Mouse (Mus musculus): ENCODE data around the gene Gm2381. TPM values are rescaled to one million over a fixed set of nuclear protein-coding genes. Genes with fewer than 3 reads are reported as not detected.
"Not testable (repeated sequence)": the region's sequence is repeated elsewhere in the genome, so short reads cannot be mapped to it uniquely, and the experiment has no call there.

The Gm2381 gene
- polyA plus RNA-seq (2016; fragmentation: Nextera tagmentation; extraction: Ambion mirVana) = not detected in 2 replicates

DNA sequence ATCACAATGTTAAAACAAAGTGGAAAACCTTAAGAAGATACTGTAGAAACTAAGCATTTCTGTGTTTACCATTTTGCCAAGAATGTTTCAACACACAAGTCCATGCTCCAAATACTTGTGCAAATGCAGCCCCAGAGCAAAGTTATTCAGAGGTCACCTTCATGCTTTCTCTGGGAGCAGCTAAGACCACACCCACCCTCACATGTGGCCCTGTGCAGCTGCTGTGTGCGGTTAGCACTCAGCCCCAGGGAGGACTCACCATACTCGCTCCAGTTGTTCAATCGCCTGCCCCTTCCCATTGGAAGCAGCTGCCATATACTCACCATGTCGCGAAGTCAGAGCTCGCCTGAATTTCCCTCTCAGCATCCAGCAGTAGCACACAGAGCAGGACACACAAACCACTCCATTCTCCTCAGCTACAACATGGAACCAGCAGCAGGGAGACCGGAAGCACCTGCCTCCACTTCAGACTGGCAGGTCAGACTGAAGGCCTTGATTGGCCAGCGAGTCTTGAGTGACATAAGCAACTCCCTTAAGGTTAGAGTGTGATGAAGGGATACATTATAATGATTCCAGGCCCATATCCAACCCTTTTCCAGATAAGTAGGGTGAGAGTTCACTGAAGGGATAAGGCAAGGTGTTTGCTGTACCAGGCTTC lies at the start of gene Gm2381:
Gene Gm2381, minus strand, starts transcription at position 434 of the 658 bp plus-strand sequence.
- 80% methylated on average over 8 of the region's 8 CpGs for WGBS
- not testable (repeated sequence) for H3K4me3 ChIP-seq; H3K36me3 ChIP-seq (replicated peaks); DNase-seq (ENCODE audit: extremely low spot score, low spot score); H3K4me1 ChIP-seq; H3K27ac ChIP-seq; H3K27me3 ChIP-seq (ENCODE audit: poor library complexity, severe bottlenecking)
- peaks cover 20% of the 10 kb centered on the region for H3K9me3 ChIP-seq

DNA sequence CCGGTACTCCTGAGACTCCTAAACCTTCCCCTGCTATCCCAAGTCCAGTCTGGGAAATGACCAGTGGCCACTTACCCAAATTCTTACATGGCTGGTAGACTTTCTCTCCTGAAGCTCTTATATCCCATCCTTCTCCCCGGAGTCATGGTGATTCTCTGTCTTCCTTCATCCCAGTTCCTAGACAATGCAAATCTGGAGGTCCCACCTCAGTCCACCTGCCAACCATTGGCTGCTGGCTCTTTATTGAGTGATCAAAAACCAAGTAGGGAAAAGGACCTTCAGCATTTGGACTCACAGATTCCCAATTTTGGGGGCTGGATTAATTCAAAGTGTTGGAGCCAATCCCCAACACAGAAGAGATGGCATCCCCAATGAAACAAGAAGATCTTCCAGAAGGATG lies 31.0 kb upstream of the Gm2381 start:
- not testable (repeated sequence) for H3K4me1 ChIP-seq; DNase-seq (ENCODE audit: extremely low spot score, low spot score); H3K4me3 ChIP-seq; H3K27me3 ChIP-seq (ENCODE audit: poor library complexity, severe bottlenecking); H3K27ac ChIP-seq; H3K36me3 ChIP-seq (replicated peaks)
- H3K9me3 ChIP-seq = peaks cover 64% of the 10 kb centered on the region
- WGBS = 90% methylated on average over 2 of the region's 2 CpGs

DNA sequence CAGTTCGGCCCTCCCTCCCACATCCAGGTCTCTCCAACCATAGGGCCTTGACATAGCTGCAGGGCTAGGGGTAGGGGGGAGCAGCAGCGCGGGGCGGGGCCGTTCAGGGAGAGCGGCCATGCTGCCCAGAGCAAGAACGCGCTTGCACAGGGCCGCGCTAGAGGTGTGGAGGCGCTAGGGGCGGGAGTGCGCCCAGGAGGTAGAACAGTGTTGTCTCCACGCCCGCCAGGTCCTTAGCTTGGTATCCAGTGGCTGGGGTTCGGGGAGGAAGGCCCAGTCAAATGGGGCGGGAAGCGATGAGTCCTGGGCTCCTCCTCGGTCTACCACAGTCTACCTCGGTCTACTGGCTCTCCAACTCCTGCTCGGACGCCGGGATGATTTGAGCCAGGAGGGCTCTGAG lies 11.1 kb upstream of the Gm2381 start:
- Histone ChIP-seq H3K4me3 (no peak overlapping the region), H3K27me3 (ENCODE audit: poor library complexity, severe bottlenecking) (no peaks in the 10 kb centered on the region), H3K4me1 (no peaks in the 10 kb centered on the region), H3K27ac (no peak overlapping the region), H3K9me3 (peaks cover 40% of the 10 kb centered on the region), H3K36me3 (replicated peaks) (no peaks in the 10 kb centered on the region)
- no peak for DNase-seq (ENCODE audit: extremely low spot score, low spot score)
- WGBS = 50% methylated on average over 23 of the region's 23 CpGs

DNA sequence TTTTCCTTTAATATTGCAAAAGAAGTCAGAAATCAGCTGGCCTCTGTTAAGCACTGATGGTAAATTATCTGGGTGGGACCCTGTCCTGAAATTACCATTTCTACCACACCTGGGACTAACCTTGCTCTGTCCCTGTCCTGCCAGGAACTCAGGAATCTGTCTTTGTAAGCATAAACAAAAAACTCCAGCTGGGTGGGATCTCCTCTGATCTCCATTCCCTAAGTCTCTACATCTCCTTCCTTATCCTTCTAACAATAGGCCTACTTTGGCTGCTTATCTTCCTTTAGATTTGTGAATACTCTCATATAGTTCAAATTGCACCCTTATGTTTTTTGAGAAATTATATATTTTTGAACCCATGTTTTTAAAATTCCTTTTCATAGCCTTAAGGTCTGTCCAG lies 28.7 kb downstream of the Gm2381 start:
- H3K36me3 ChIP-seq (replicated peaks); H3K27ac ChIP-seq; DNase-seq (ENCODE audit: extremely low spot score, low spot score); H3K4me3 ChIP-seq; H3K27me3 ChIP-seq (ENCODE audit: poor library complexity, severe bottlenecking); H3K4me1 ChIP-seq: not testable (repeated sequence)
- H3K9me3 ChIP-seq = peaks cover 19% of the 10 kb centered on the region

DNA sequence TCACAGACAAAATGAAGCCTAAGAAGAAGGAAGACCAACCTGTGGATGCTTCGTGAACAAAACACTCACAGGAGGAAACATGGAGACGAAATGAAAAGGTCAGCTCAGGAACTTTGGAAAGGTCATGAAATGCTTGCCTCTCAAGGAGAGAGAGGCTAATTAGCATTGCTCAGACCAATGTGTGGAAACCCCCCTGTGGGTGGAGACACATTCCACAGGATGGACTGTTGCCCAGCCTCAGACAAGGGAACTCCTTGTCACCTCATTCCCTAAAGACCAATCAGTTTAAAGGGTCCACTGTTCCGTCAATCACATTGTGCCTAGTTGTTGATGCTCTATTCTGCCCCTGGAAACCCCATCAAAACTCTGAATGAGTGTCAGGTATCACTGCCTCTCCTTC lies 34.8 kb downstream of the Gm2381 start:
- H3K4me1 ChIP-seq = no peaks in the 10 kb centered on the region
- no peak overlapping the region for H3K27ac ChIP-seq
- no peaks in the 10 kb centered on the region for H3K27me3 ChIP-seq (ENCODE audit: poor library complexity, severe bottlenecking)
- no peak for DNase-seq (ENCODE audit: extremely low spot score, low spot score)
- no peaks in the 10 kb centered on the region for H3K36me3 ChIP-seq (replicated peaks)
- peaks cover 36% of the 10 kb centered on the region for H3K9me3 ChIP-seq
- 89% methylated on average over 3 of the region's 3 CpGs for WGBS
- no peak overlapping the region for H3K4me3 ChIP-seq

DNA sequence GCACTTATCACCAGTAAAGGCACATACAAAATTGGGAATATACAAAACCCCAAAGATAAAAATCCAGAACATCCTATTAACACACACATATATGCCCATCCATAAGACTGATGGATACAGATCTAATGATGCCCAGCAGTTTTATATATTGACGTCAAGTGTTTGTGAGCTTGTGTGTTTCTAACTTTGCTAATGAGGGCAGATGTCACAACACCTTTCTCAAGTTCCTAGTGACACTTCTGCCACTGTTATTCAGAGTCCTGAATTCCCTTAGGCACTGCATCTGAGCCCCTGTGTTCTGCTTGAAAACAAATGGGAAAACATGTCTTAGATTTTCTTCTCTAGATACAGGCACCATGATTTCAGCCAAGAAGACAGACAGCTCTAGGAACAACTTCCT lies 73.6 kb downstream of the Gm2381 start, which contains the start of gene Vmn2r62:
Gene Vmn2r62, minus strand, starts transcription at position 101 of the 400 bp plus-strand sequence.
- H3K36me3 ChIP-seq (replicated peaks); H3K4me3 ChIP-seq: not testable (repeated sequence)
- no CpG with 5 or more reads among the region's 1 CpGs for WGBS

More for the DNA sequence above, 73.6 kb downstream of the Gm2381 start, which contains the start of gene Vmn2r62:
- DNase-seq (ENCODE audit: extremely low spot score, low spot score); H3K9me3 ChIP-seq; H3K27ac ChIP-seq; H3K4me1 ChIP-seq; H3K27me3 ChIP-seq (ENCODE audit: poor library complexity, severe bottlenecking): not testable (repeated sequence)

Other genes with a start within 250 kb of the Gm2381 start
- gene Zfp976, start 224.6 kb downstream of the Gm2381 start, polyA plus RNA-seq (2016; fragmentation: Nextera tagmentation; extraction: Ambion mirVana) = 3.9 and 4.0 TPM in 2 replicates
- gene Zfp975, start 174.5 kb downstream of the Gm2381 start, polyA plus RNA-seq (2016; fragmentation: Nextera tagmentation; extraction: Ambion mirVana) = 7.8 and 8.3 TPM in 2 replicates
- gene Gm17067, start 140.2 kb downstream of the Gm2381 start, polyA plus RNA-seq (2016; fragmentation: Nextera tagmentation; extraction: Ambion mirVana) = not detected in 2 replicates
- gene Vmn2r62, start 73.7 kb downstream of the Gm2381 start, polyA plus RNA-seq (2016; fragmentation: Nextera tagmentation; extraction: Ambion mirVana) = not detected in 2 replicates
- gene Vmn2r63, start 66.6 kb upstream of the Gm2381 start, polyA plus RNA-seq (2016; fragmentation: Nextera tagmentation; extraction: Ambion mirVana) = not detected in 2 replicates
- gene Gm9268, start 151.5 kb upstream of the Gm2381 start, polyA plus RNA-seq (2016; fragmentation: Nextera tagmentation; extraction: Ambion mirVana) = not detected in 2 replicates
- not detected in 2 replicates for gene Zfp936, start 247.0 kb upstream of the Gm2381 start, polyA plus RNA-seq (2016; fragmentation: Nextera tagmentation; extraction: Ambion mirVana)

Measured in forebrain, embryonic 10.5 days (tissue).